Mouse (Mus musculus) MEL (cell line): ENCODE measurements around the gene Dnmt3c. TPM values are rescaled to one million over a fixed set of nuclear protein-coding genes. Genes with fewer than 3 reads are reported as not detected.
A peak's percentile ranks its signal among the peaks of the same experiment; 100 is the strongest.
"Not testable (repeated sequence)": the region's sequence is repeated elsewhere in the genome, so short reads cannot be mapped to it uniquely, and the experiment has no call there.

Source experiments
- DNase-seq: peaks from one replicate; pipeline ENCODE4 v3.0.0; 2011; ENCODE audit warnings: low read depth, low spot score
- H3K27ac ChIP-seq: 2 replicates; pipeline ENCODE4 v1.5.1; 2012; ENCODE audit warnings: low read depth, mild to moderate bottlenecking, control low read depth, low read length, moderate library complexity; ENCODE audit not compliant: control insufficient read depth
- H3K27me3 ChIP-seq, 2 experiments: fragments of 150-350 bp in 1 of 2; sonication (generic) in 1 of 2; 2 replicates each; pipeline ENCODE4 v1.6.1; 2012; ENCODE audit warnings: low read length in 2 of 2, mild to moderate bottlenecking in 2 of 2, improper control_type of control experiment in 1 of 2, moderate library complexity in 1 of 2; ENCODE audit not compliant: insufficient read depth in 2 of 2, control insufficient read depth in 1 of 2
- H3K36me3 ChIP-seq, 2 experiments: 2 replicates each; pipeline ENCODE4 v1.6.1; 2012 to 2014; ENCODE audit warnings: low read length in 2 of 2, improper control_type of control experiment in 1 of 2, inconsistent platforms in 1 of 2, mild to moderate bottlenecking in 1 of 2; ENCODE audit not compliant: insufficient read depth in 2 of 2, control insufficient read depth in 1 of 2
- H3K4me1 ChIP-seq, 2 experiments: fragments of 150-350 bp in 1 of 2; sonication (generic) in 1 of 2; 2 replicates each; pipeline ENCODE4 v1.6.1; 2012; ENCODE audit warnings: low read length in 2 of 2, improper control_type of control experiment in 1 of 2, mild to moderate bottlenecking in 1 of 2; ENCODE audit not compliant: insufficient read depth in 2 of 2, control insufficient read depth in 1 of 2
- H3K4me3 ChIP-seq, 2 experiments: fragments of 150-350 bp in 1 of 2; sonication (generic) in 1 of 2; 2 replicates each; pipeline ENCODE4 v1.5.1; 2012; ENCODE audit warnings: low read depth in 2 of 2, low read length in 2 of 2, mild to moderate bottlenecking in 2 of 2, moderate library complexity in 2 of 2, control low read depth in 1 of 2, improper control_type of control experiment in 1 of 2; ENCODE audit not compliant: control insufficient read depth in 1 of 2, insufficient read depth in 1 of 2
- H3K79me2 ChIP-seq: 2 replicates; pipeline ENCODE4 v1.6.1; 2012; ENCODE audit warnings: mild to moderate bottlenecking, low read length, moderate library complexity; ENCODE audit not compliant: control insufficient read depth, poor library complexity, insufficient read depth
- H3K9ac ChIP-seq: 2 replicates; pipeline ENCODE4 v1.6.1; 2012; ENCODE audit warnings: low read depth, mild to moderate bottlenecking, control low read depth, low read length, moderate library complexity; ENCODE audit not compliant: control insufficient read depth, poor library complexity, severe bottlenecking
- H3K9me3 ChIP-seq: fragments of 150-350 bp; sonication (generic); replicated peaks from 2 replicates; pipeline ENCODE4 v1.6.1; 2012; ENCODE audit warnings: mild to moderate bottlenecking, low read length, improper control_type of control experiment, moderate library complexity; ENCODE audit not compliant: insufficient read depth
- CHD2 ChIP-seq: IDR thresholded peaks from 2 replicates; pipeline ENCODE4 v1.6.1; 2011; ENCODE audit warnings: low read length, improper control_type of control experiment
- CTCF ChIP-seq, 3 experiments: IDR thresholded peaks in 2 of 3; conservative IDR thresholded peaks in 1 of 3; 2 replicates each; pipeline ENCODE4 v1.5.1; 2011 to 2012; ENCODE audit warnings: low read length in 3 of 3, low read depth in 2 of 3, mild to moderate bottlenecking in 2 of 3, improper control_type of control experiment in 1 of 3, inconsistent platforms in 1 of 3, mixed read lengths in 1 of 3, moderate library complexity in 1 of 3; ENCODE audit not compliant: control insufficient read depth in 1 of 3, insufficient read depth in 1 of 3, poor library complexity in 1 of 3, severe bottlenecking in 1 of 3
- ELF1 ChIP-seq: IDR thresholded peaks from 2 replicates; pipeline ENCODE4 v1.6.1; 2014; ENCODE audit warnings: low read depth, mild to moderate bottlenecking, inconsistent platforms, low read length, improper control_type of control experiment, moderate library complexity
- EP300 ChIP-seq, 2 experiments: IDR thresholded peaks; 2 replicates each; pipeline ENCODE4 v1.6.1; 2011; ENCODE audit warnings: improper control_type of control experiment in 2 of 2, low read length in 2 of 2, low read depth in 1 of 2, mild to moderate bottlenecking in 1 of 2
- ETS1 ChIP-seq: IDR thresholded peaks from 2 replicates; pipeline ENCODE4 v1.6.1; 2012; ENCODE audit warnings: low read depth, mild to moderate bottlenecking, inconsistent platforms, low read length, improper control_type of control experiment, moderate library complexity
- GABPA ChIP-seq: IDR thresholded peaks from 2 replicates; pipeline ENCODE4 v1.6.1; 2012; ENCODE audit warnings: low read depth, mild to moderate bottlenecking, inconsistent platforms, low read length, improper control_type of control experiment, moderate library complexity
- GATA1 ChIP-seq: IDR thresholded peaks from 2 replicates; pipeline ENCODE4 v1.6.1; 2011; ENCODE audit warnings: low read depth, low read length, improper control_type of control experiment
- KAT2A ChIP-seq: conservative IDR thresholded peaks from 2 replicates; pipeline ENCODE4 v1.6.1; 2012; ENCODE audit warnings: low read depth, low read length, improper control_type of control experiment, inconsistent platforms
- MAFK ChIP-seq: IDR thresholded peaks from 2 replicates; pipeline ENCODE4 v1.6.1; 2011; ENCODE audit warnings: low read depth, mild to moderate bottlenecking, low read length, improper control_type of control experiment, borderline replicate concordance
- NELFE ChIP-seq: IDR thresholded peaks from 2 replicates; pipeline ENCODE4 v1.6.1; 2011; ENCODE audit warnings: low read depth, low read length, improper control_type of control experiment
- NRF1 ChIP-seq: IDR thresholded peaks from 2 replicates; pipeline ENCODE4 v1.6.1; 2014; ENCODE audit warnings: low read depth, mild to moderate bottlenecking, inconsistent platforms, low read length, improper control_type of control experiment, moderate library complexity; ENCODE audit not compliant: poor library complexity, insufficient read depth, severe bottlenecking
- POLR2A ChIP-seq, 2 experiments: IDR thresholded peaks; 2 replicates each; pipeline ENCODE4 v1.6.1; 2011 to 2012; ENCODE audit warnings: low read length in 2 of 2, mild to moderate bottlenecking in 2 of 2, control low read depth in 1 of 2, improper control_type of control experiment in 1 of 2, low read depth in 1 of 2, moderate library complexity in 1 of 2; ENCODE audit not compliant: control insufficient read depth in 1 of 2, insufficient read depth in 1 of 2, poor library complexity in 1 of 2
- POLR2AphosphoS2 ChIP-seq: IDR thresholded peaks from 2 replicates; pipeline ENCODE4 v1.6.1; 2011; ENCODE audit warnings: low read length, improper control_type of control experiment
- POLR2AphosphoS5 ChIP-seq: IDR thresholded peaks from 2 replicates; pipeline ENCODE4 v1.6.1; 2012; ENCODE audit warnings: low read depth, borderline replicate concordance, mild to moderate bottlenecking, inconsistent platforms, low read length, moderate library complexity, mixed read lengths
- SIN3A ChIP-seq: IDR thresholded peaks from 2 replicates; pipeline ENCODE4 v1.6.1; 2012; ENCODE audit warnings: low read length, improper control_type of control experiment, inconsistent platforms
- SMC3 ChIP-seq: IDR thresholded peaks from 2 replicates; pipeline ENCODE4 v1.6.1; 2011; ENCODE audit warnings: low read depth, low read length, improper control_type of control experiment
- TBP ChIP-seq: IDR thresholded peaks from 2 replicates; pipeline ENCODE4 v1.8.0; 2011; ENCODE audit warnings: low read depth, low read length, improper control_type of control experiment
- TCF12 ChIP-seq: IDR thresholded peaks from 2 replicates; pipeline ENCODE4 v1.6.1; 2014; ENCODE audit warnings: low read depth, mild to moderate bottlenecking, inconsistent platforms, low read length, improper control_type of control experiment, moderate library complexity
- USF2 ChIP-seq, 2 experiments: IDR thresholded peaks; 2 replicates each; pipeline ENCODE4 v1.6.1; 2011 to 2012; ENCODE audit warnings: improper control_type of control experiment in 2 of 2, low read length in 2 of 2, borderline replicate concordance in 1 of 2, inconsistent platforms in 1 of 2, low read depth in 1 of 2, mild to moderate bottlenecking in 1 of 2; ENCODE audit not compliant: insufficient read depth in 1 of 2
- ZC3H11A ChIP-seq: IDR thresholded peaks from 2 replicates; pipeline ENCODE4 v1.6.1; 2012; ENCODE audit warnings: low read depth, mild to moderate bottlenecking, inconsistent platforms, low read length, improper control_type of control experiment
- ZKSCAN1 ChIP-seq: IDR thresholded peaks from 2 replicates; pipeline ENCODE4 v1.6.1; 2012; ENCODE audit warnings: low read depth, mild to moderate bottlenecking, inconsistent platforms, low read length, improper control_type of control experiment, moderate library complexity
- ZNF384 ChIP-seq: IDR thresholded peaks from 2 replicates; pipeline ENCODE4 v1.6.1; 2012; ENCODE audit warnings: low read depth, mild to moderate bottlenecking, inconsistent platforms, low read length, improper control_type of control experiment
- polyA plus RNA-seq, 2 experiments: library from polyadenylated mRNA; stranded (reverse) in 1 of 2; unstranded in 1 of 2; fragments of >175 nt in 1 of 2; fragments of >200 nt in 1 of 2; gene quantifications; 2 replicates each; pipeline versions ENCODE4 v1.2.1 to v1.2.4; 2012; ENCODE audit warnings: low replicate concordance in 2 of 2, low read depth in 1 of 2; ENCODE audit not compliant: insufficient read length in 2 of 2, insufficient read depth in 1 of 2, missing spikeins in 1 of 2
- total RNA-seq: library from RNA; depleted of rRNA; stranded (reverse); fragments of 300-350 nt; gene quantifications from 2 replicates; pipeline ENCODE4 v1.2.3, GENCODE M21; 2012

The Dnmt3c gene
- total and polyA plus RNA-seq, 3 experiments = 0.45 to 0.65 TPM; not detected in 1

DNA sequence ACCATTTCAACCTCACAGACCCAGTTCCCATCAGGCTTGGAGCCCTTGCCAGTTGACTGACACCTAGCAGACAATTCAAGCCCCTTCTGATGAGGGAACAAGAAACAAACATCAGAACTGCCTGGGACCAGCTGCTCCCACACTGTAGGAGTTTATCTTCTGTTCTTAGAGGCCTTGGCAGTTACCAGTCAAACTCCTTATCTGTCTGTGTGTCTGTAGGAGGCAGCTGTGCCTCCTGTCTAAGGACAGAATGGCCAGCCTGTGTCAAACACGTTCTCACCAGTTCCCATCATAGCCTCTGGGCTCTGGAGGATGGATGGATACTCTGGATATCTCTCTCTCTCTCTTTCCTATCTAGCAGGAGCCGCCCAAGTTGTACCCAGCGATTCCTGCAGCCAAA lies 21.4 kb downstream of the Dnmt3c start:
- H3K4me1 ChIP-seq = peaks cover 5 to 12% of the 10 kb centered on the region in 2 experiments
- not testable (repeated sequence) for H3K4me3 ChIP-seq, H3K9ac ChIP-seq, H3K27me3 ChIP-seq, H3K79me2 ChIP-seq, H3K9me3 ChIP-seq, H3K36me3 ChIP-seq, DNase-seq
- TF ChIP-seq ETS1 (0 out of 2 replicates have a peak, but pooled peaks have one; percentile 21), EP300 (IDR thresholded peaks at IDR 0.05; ENCODE audit: low read depth in 1 of 2, low read length in 2 of 2) (0 out of 4 replicates have a peak, but pooled peaks of 1 of the 2 experiments have one; percentile 11), GATA1 (peak; percentile 9; the same call in 1 of the 2 replicates), TCF12 (0 out of 2 replicates have a peak, but pooled peaks have one; percentile 24)
- peak overlapping the region; percentile 44 for H3K27ac ChIP-seq

DNA sequence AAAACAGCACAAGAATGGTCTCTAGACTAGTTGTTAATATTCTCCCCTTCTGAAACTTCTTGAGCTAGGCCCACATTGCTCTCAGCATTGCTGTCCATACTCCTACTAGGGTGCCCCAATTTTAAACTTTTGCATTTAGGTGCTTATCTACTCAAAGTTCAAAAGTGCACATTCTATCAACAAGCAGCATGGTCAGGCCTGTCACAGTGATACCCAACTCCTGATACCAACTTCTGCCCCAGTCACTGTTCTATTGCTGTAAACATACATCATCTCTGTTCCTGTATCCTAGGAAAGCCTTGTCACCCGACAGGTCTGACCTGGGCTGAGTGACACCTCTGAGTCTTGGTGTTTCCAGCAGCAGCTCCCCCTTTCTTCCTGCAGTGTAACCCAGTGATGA lies 26.6 kb downstream of the Dnmt3c start:
- no peak for DNase-seq
- no peak overlapping the region for H3K9ac ChIP-seq
- TF ChIP-seq MAFK (no peak), POLR2AphosphoS2 (no peak), SMC3 (no peak), CTCF (IDR thresholded peaks at IDR 0.05 in 2 of 3, conservative IDR thresholded peaks at IDR 0.05 in 1 of 3; ENCODE audit: control insufficient read depth in 1 of 3, insufficient read depth in 1 of 3, low read depth in 2 of 3, low read length in 3 of 3, poor library complexity in 1 of 3, severe bottlenecking in 1 of 3) (no peak), POLR2AphosphoS5 (no peak), CHD2 (no peak), KAT2A (no peak), POLR2A (IDR thresholded peaks at IDR 0.05; ENCODE audit: control insufficient read depth in 1 of 2, insufficient read depth in 1 of 2, low read depth in 1 of 2, low read length in 2 of 2, poor library complexity in 1 of 2) (no peak), ZNF384 (no peak), SIN3A (no peak), NRF1 (no peak), ZC3H11A (no peak), ELF1 (no peak), TCF12 (no peak), ETS1 (no peak), ZKSCAN1 (no peak), TBP (no peak), NELFE (no peak), USF2 (IDR thresholded peaks at IDR 0.05; ENCODE audit: borderline replicate concordance in 1 of 2, insufficient read depth in 1 of 2, low read depth in 1 of 2, low read length in 2 of 2) (no peak), GABPA (no peak)
- H3K4me3 ChIP-seq = no peak overlapping the region
- no peak overlapping the region for H3K27ac ChIP-seq
- no peaks in the 10 kb centered on the region for H3K27me3 ChIP-seq
- no peaks in the 10 kb centered on the region for H3K79me2 ChIP-seq
- H3K36me3 ChIP-seq = peaks cover 0 to 13% of the 10 kb centered on the region in 2 experiments; a peak in 2 of 4 replicates
- no peaks in the 10 kb centered on the region for H3K9me3 ChIP-seq
- H3K4me1 ChIP-seq = peaks cover 6 to 23% of the 10 kb centered on the region in 2 experiments
